Mouse (Mus musculus) embryonic fibroblast, embryonic 13.5 days (primary cell): Measurements from ENCODE around the gene Hoxb6.

Source experiments
- CTCF ChIP-seq: IDR thresholded peaks from 2 replicates; pipeline ENCODE4 v1.5.1; 2011; ENCODE audit warnings: mild to moderate bottlenecking, control low read depth, low read length, moderate library complexity, borderline replicate concordance; ENCODE audit not compliant: insufficient read depth
- POLR2A ChIP-seq: IDR thresholded peaks from 2 replicates; pipeline ENCODE4 v1.6.1; 2011; ENCODE audit warnings: low read depth, mild to moderate bottlenecking, control low read depth, low read length, moderate library complexity

GRCm38 (mm10) chr11:96301064-96301431 lies 8.8 kb downstream of the Hoxb6 start:
- TF ChIP-seq POLR2A, result no peak
- no peak for TF ChIP-seq CTCF
